ENCODE assay signal across 8 mouse cellular contexts in genomic region chr8:95332437-95333199, GRCm38 (mm10). TPM values are rescaled to one million over a fixed set of nuclear protein-coding genes. Genes with fewer than 3 reads are reported as not detected.
A peak's percentile ranks its signal among the peaks of the same experiment; 100 is the strongest.
DNase-seq lines count a peak whose midpoint lies in the region; ATAC-seq and TF ChIP-seq lines count a peak whose summit lies in the region.

No protein-coding gene starts in this region.

- H3K9ac ChIP-seq in heart, embryonic 15.5 days, result peak overlapping the region; percentile 86
- peak overlapping the region; percentile 82 for H3K9ac ChIP-seq in ES-E14 (ENCODE audit: insufficient read depth, low read depth, low read length, poor library complexity, severe bottlenecking)
- H3K9ac ChIP-seq in heart, postnatal 0 days (replicated peaks; ENCODE audit: low read depth, low read length), result peak overlapping the region; percentile 86; the same call in 1 of the 2 replicates
- H3K9ac ChIP-seq in midbrain, embryonic 11.5 days (ENCODE audit: low read length), result peak overlapping the region; percentile 81

- DNase-seq in heart, postnatal 4 days, result no peak
- no peak for DNase-seq in ES-E14 (ENCODE audit: low read depth, low spot score)
- DNase-seq in heart, postnatal 0 days (ENCODE audit: low spot score), result no peak
- no peak for DNase-seq in midbrain, embryonic 11.5 days (ENCODE audit: low spot score, missing footprints)
- no peak for DNase-seq in cerebellum, adult 8-10 months
- DNase-seq in spleen, adult 18-20 months, result no peak
- DNase-seq in left cerebral cortex, postnatal 10 days (ENCODE audit: extremely low spot score in 1 of 2, low spot score in 2 of 2), result no peak

- 23% methylated on average over 21 of the region's 21 CpGs for WGBS in heart, embryonic 15.5 days
- WGBS in heart, postnatal 0 days, result 22% methylated on average over 21 of the region's 21 CpGs
- 31% methylated on average over 21 of the region's 21 CpGs for WGBS in midbrain, embryonic 11.5 days

- H3K4me1 ChIP-seq in heart, embryonic 15.5 days (replicated peaks), result peaks cover 24% of the 10 kb centered on the region
- peaks cover 3 to 14% of the 10 kb centered on the region in 2 experiments; a peak in 2 of 4 replicates for H3K4me1 ChIP-seq in ES-E14 (ENCODE audit: control insufficient read depth in 2 of 2, insufficient read depth in 2 of 2, low read length in 2 of 2, poor library complexity in 1 of 2)
- peaks cover 9% of the 10 kb centered on the region; the same call in 1 of the 2 replicates for H3K4me1 ChIP-seq in heart, postnatal 0 days (ENCODE audit: control insufficient read depth, insufficient read depth)
- H3K4me1 ChIP-seq in midbrain, embryonic 11.5 days (ENCODE audit: control insufficient read depth, insufficient read depth, low read length), result peaks cover 12% of the 10 kb centered on the region

- TF ChIP-seq EP300 in heart, postnatal 0 days (IDR thresholded peaks at IDR 0.05; ENCODE audit: low read depth), result no peak

- H3K4me3 ChIP-seq in heart, embryonic 15.5 days, result peak overlapping the region; percentile 84
- peak overlapping the region; percentile 82 to 96 for H3K4me3 ChIP-seq in ES-E14 (ENCODE audit: insufficient read depth in 1 of 2, low read depth in 1 of 2, low read length in 2 of 2, poor library complexity in 1 of 2, severe bottlenecking in 1 of 2)
- peak overlapping the region; percentile 89 for H3K4me3 ChIP-seq in heart, postnatal 0 days (ENCODE audit: low read depth, low read length)
- peak overlapping the region; percentile 56 for H3K4me3 ChIP-seq in midbrain, embryonic 11.5 days (ENCODE audit: low read depth, low read length)

- in situ Hi-C loops in ES-E14 (cut with MboI; ENCODE audit: low sequenced_read_pairs in 2 of 2, unreplicated experiment in 2 of 2), result no loop called here

- H3K27me3 ChIP-seq in heart, embryonic 15.5 days, result no peaks in the 10 kb centered on the region
- no peaks in the 10 kb centered on the region for H3K27me3 ChIP-seq in heart, postnatal 0 days (ENCODE audit: control insufficient read depth, insufficient read depth, low read length)
- H3K27me3 ChIP-seq in midbrain, embryonic 11.5 days (ENCODE audit: control insufficient read depth, insufficient read depth, low read length), result no peaks in the 10 kb centered on the region

- intact Hi-C loops in left cerebral cortex, postnatal 10 days (cut with DNase I), result no loop called here

- no peak for ATAC-seq in heart, embryonic 15.5 days (replicated peaks; ENCODE audit: insufficient number of reproducible peaks, insufficient read depth, low FRiP score, low read depth)
- ATAC-seq in heart, postnatal 0 days (ENCODE audit: insufficient read depth, low read depth), result no peak
- peak; percentile 46; the same call in 1 of the 2 replicates for ATAC-seq in midbrain, embryonic 11.5 days (ENCODE audit: low FRiP score)

- H3K4me2 ChIP-seq in heart, embryonic 15.5 days, result peak overlapping the region; percentile 69
- peak overlapping the region; percentile 84 for H3K4me2 ChIP-seq in heart, postnatal 0 days (ENCODE audit: low read depth, low read length)
- peak overlapping the region; percentile 80 for H3K4me2 ChIP-seq in midbrain, embryonic 11.5 days

- H3K27ac ChIP-seq in heart, embryonic 15.5 days, result peak overlapping the region; percentile 99
- no peak overlapping the region; the same call in 1 of the 2 replicates for H3K27ac ChIP-seq in ES-E14 (ENCODE audit: insufficient read depth, low read depth, low read length, poor library complexity, severe bottlenecking)
- peak overlapping the region; percentile 95 for H3K27ac ChIP-seq in heart, postnatal 0 days (ENCODE audit: low read depth)
- peak overlapping the region; percentile 95 for H3K27ac ChIP-seq in midbrain, embryonic 11.5 days (ENCODE audit: low read depth, low read length)

- peaks cover 40% of the 10 kb centered on the region for H3K36me3 ChIP-seq in heart, embryonic 15.5 days
- peaks cover 7% of the 10 kb centered on the region; the same call in 1 of the 2 replicates for H3K36me3 ChIP-seq in ES-E14 (ENCODE audit: control insufficient read depth, insufficient read depth, low read length, poor library complexity, severe bottlenecking)
- H3K36me3 ChIP-seq in heart, postnatal 0 days (replicated peaks; ENCODE audit: control insufficient read depth, insufficient read depth, low read length), result peaks cover 40% of the 10 kb centered on the region
- peaks cover 17% of the 10 kb centered on the region for H3K36me3 ChIP-seq in midbrain, embryonic 11.5 days (ENCODE audit: control insufficient read depth, insufficient read depth, low read length)

- no peak for TF ChIP-seq CTCF in heart, postnatal 0 days (IDR thresholded peaks at IDR 0.05; ENCODE audit: low read depth)

- H3K9me3 ChIP-seq in heart, embryonic 15.5 days (replicated peaks), result no peaks in the 10 kb centered on the region
- H3K9me3 ChIP-seq in ES-E14 (ENCODE audit: control insufficient read depth, insufficient read depth, low read depth, low read length), result no peaks in the 10 kb centered on the region
- no peaks in the 10 kb centered on the region for H3K9me3 ChIP-seq in heart, postnatal 0 days (replicated peaks; ENCODE audit: control insufficient read depth, low read length)
- no peaks in the 10 kb centered on the region for H3K9me3 ChIP-seq in midbrain, embryonic 11.5 days (ENCODE audit: control insufficient read depth, low read length)

TF ChIP-seq in ES-E14, 5 proteins besides CTCF, POLR2A, EP300 and RAD21:
- TF ChIP-seq MAFK (IDR thresholded peaks at IDR 0.05; ENCODE audit: insufficient read depth, low read depth, low read length) (no peak), ZNF384 (IDR thresholded peaks at IDR 0.05; ENCODE audit: low read depth, low read length) (peak; percentile 52)
TF ChIP-seq in ES-E14: peak in this region for 1.

RNA-seq across cellular contexts. Expression of gene Usb1, which starts 0.5 kb away (rescaled TPM):
- polyA plus RNA-seq in heart, embryonic 15.5 days (2015; fragmentation: Nextera tagmentation; extraction: Ambion mirVana), result 26.7 and 32.0 TPM in 2 replicates
- 10 to 100 TPM; 20.2 to 22.4 TPM for total RNA-seq in heart, postnatal 4 days (2021)
- total RNA-seq in ES-E14 (2012; rRNA removed), result 18.6 and 25.9 TPM in 2 replicates
- total RNA-seq in heart, postnatal 0 days (2014; rRNA removed; ENCODE audit: low replicate concordance), result 37.3 and 49.0 TPM in 2 replicates
- 28.8 and 29.6 TPM in 2 replicates for polyA plus RNA-seq in heart, postnatal 0 days (2015; fragmentation: Nextera tagmentation; extraction: Ambion mirVana)
- 33.3 and 37.6 TPM in 2 replicates for polyA plus RNA-seq in midbrain, embryonic 11.5 days (2014; fragmentation: Nextera tagmentation; extraction: Ambion mirVana)
- 10 to 100 TPM; 19.0 to 19.4 TPM for total RNA-seq in left cerebral cortex, postnatal 10 days (2021)

RNA-seq across cellular contexts. Expression of gene Zfp319, which starts 0.9 kb away (rescaled TPM):
- polyA plus RNA-seq in heart, embryonic 15.5 days (2015; fragmentation: Nextera tagmentation; extraction: Ambion mirVana), result 4.9 and 7.3 TPM in 2 replicates
- 10 to 100 TPM; 12.5 to 14.3 TPM for total RNA-seq in heart, postnatal 4 days (2021)
- total RNA-seq in ES-E14 (2012; rRNA removed), result 2.4 and 3.2 TPM in 2 replicates
- total RNA-seq in heart, postnatal 0 days (2014; rRNA removed; ENCODE audit: low replicate concordance), result 7.0 and 7.8 TPM in 2 replicates
- 3.0 and 3.6 TPM in 2 replicates for polyA plus RNA-seq in heart, postnatal 0 days (2015; fragmentation: Nextera tagmentation; extraction: Ambion mirVana)
- 8.3 and 8.6 TPM in 2 replicates for polyA plus RNA-seq in midbrain, embryonic 11.5 days (2014; fragmentation: Nextera tagmentation; extraction: Ambion mirVana)
- 10 to 100 TPM; 17.0 to 18.0 TPM for total RNA-seq in left cerebral cortex, postnatal 10 days (2021)

RNA-seq across cellular contexts. Expression of gene Mmp15, which starts 19.4 kb away (rescaled TPM):
- polyA plus RNA-seq in heart, embryonic 15.5 days (2015; fragmentation: Nextera tagmentation; extraction: Ambion mirVana), result 35.2 and 42.8 TPM in 2 replicates
- total RNA-seq in heart, postnatal 4 days (2021), result 100 to 1,000 TPM; 146 to 149 TPM
- 5.0 and 5.4 TPM in 2 replicates for total RNA-seq in ES-E14 (2012; rRNA removed)
- 132 and 171 TPM in 2 replicates for total RNA-seq in heart, postnatal 0 days (2014; rRNA removed; ENCODE audit: low replicate concordance)
- 30.1 and 32.9 TPM in 2 replicates for polyA plus RNA-seq in heart, postnatal 0 days (2015; fragmentation: Nextera tagmentation; extraction: Ambion mirVana)
- polyA plus RNA-seq in midbrain, embryonic 11.5 days (2014; fragmentation: Nextera tagmentation; extraction: Ambion mirVana), result 11.7 and 13.5 TPM in 2 replicates
- total RNA-seq in left cerebral cortex, postnatal 10 days (2021), result 10 to 100 TPM; 29.5 to 31.9 TPM

RNA-seq across cellular contexts. Expression of gene Tepp, which starts 22.3 kb away (rescaled TPM):
- polyA plus RNA-seq in heart, embryonic 15.5 days (2015; fragmentation: Nextera tagmentation; extraction: Ambion mirVana), result 0.29 TPM in 1 of 2 replicates, not detected in the other
- total RNA-seq in heart, postnatal 4 days (2021), result not detected
- 0.45 and 0.95 TPM in 2 replicates for total RNA-seq in ES-E14 (2012; rRNA removed)
- not detected in 2 replicates for total RNA-seq in heart, postnatal 0 days (2014; rRNA removed; ENCODE audit: low replicate concordance)
- not detected in 2 replicates for polyA plus RNA-seq in heart, postnatal 0 days (2015; fragmentation: Nextera tagmentation; extraction: Ambion mirVana)
- polyA plus RNA-seq in midbrain, embryonic 11.5 days (2014; fragmentation: Nextera tagmentation; extraction: Ambion mirVana), result 0.29 TPM in 1 of 2 replicates, not detected in the other
- total RNA-seq in left cerebral cortex, postnatal 10 days (2021), result 1 to 10 TPM; 1.7 to 2.3 TPM

RNA-seq across cellular contexts. Expression of gene Cngb1, which starts 26.2 kb away (rescaled TPM):
- 0.49 and 1.1 TPM in 2 replicates for polyA plus RNA-seq in heart, embryonic 15.5 days (2015; fragmentation: Nextera tagmentation; extraction: Ambion mirVana)
- total RNA-seq in heart, postnatal 4 days (2021), result 1 to 10 TPM; 1.1 to 1.9 TPM
- 1.1 and 1.5 TPM in 2 replicates for total RNA-seq in ES-E14 (2012; rRNA removed)
- not detected in 2 replicates for total RNA-seq in heart, postnatal 0 days (2014; rRNA removed; ENCODE audit: low replicate concordance)
- 1.1 and 1.4 TPM in 2 replicates for polyA plus RNA-seq in heart, postnatal 0 days (2015; fragmentation: Nextera tagmentation; extraction: Ambion mirVana)
- polyA plus RNA-seq in midbrain, embryonic 11.5 days (2014; fragmentation: Nextera tagmentation; extraction: Ambion mirVana), result 0.04 TPM in 1 of 2 replicates, not detected in the other
- under 1 TPM; 0.58 to 0.71 TPM for total RNA-seq in left cerebral cortex, postnatal 10 days (2021)
